Mouse (Mus musculus) monocyte, adult 2 months (primary cell): Measurements from ENCODE around the gene Noct.
A peak's percentile ranks its signal among the peaks of the same experiment; 100 is the strongest.
"Not testable (repeated sequence)": the region's sequence is repeated elsewhere in the genome, so short reads cannot be mapped to it uniquely, and the experiment has no call there.

ENCODE experiments used
- DNase-seq, 2 experiments: peaks; one replicate each; pipeline ENCODE4 v3.0.0; 2022; ENCODE audit warnings: low spot score in 2 of 2, low read depth in 1 of 2

Gene Noct

GRCm38 (mm10) chr3:51224363-51225225 lies at the start of gene Noct:
Noct (plus strand) TSS chr3:51224447.
- DNase-seq = peak; percentile 60 to 83

GRCm38 (mm10) chr3:51178158-51178557 lies 46.1 kb upstream of the Noct start:
- no peak for DNase-seq

- no peak for DNase-seq
These were observed 44.6 kb upstream of the Noct start for GRCm38 (mm10) chr3:51179460-51180146.

GRCm38 (mm10) chr3:51180341-51180940 lies 43.8 kb upstream of the Noct start:
- no peak for DNase-seq

GRCm38 (mm10) chr3:51182455-51182854 lies 41.8 kb upstream of the Noct start:
- DNase-seq = no peak

GRCm38 (mm10) chr3:51183508-51183907 lies 40.7 kb upstream of the Noct start:
- DNase-seq = peak in 1 of 2 experiments; percentile 10

GRCm38 (mm10) chr3:51183967-51184366 lies 40.3 kb upstream of the Noct start:
- not testable (repeated sequence) for DNase-seq

GRCm38 (mm10) chr3:51184715-51185114 lies 39.5 kb upstream of the Noct start:
- peak in 1 of 2 experiments; percentile 39 for DNase-seq

- no peak for DNase-seq
These were observed 38.8 kb upstream of the Noct start for GRCm38 (mm10) chr3:51185406-51185805.

GRCm38 (mm10) chr3:51194075-51194474 lies 30.2 kb upstream of the Noct start:
- no peak for DNase-seq

- peak; percentile 70 to 73 for DNase-seq
These were observed 28.9 kb upstream of the Noct start for GRCm38 (mm10) chr3:51195321-51195720.

- DNase-seq = no peak
These were observed 28.5 kb upstream of the Noct start for GRCm38 (mm10) chr3:51195736-51196135.

GRCm38 (mm10) chr3:51196724-51197111 lies 27.5 kb upstream of the Noct start:
- no peak for DNase-seq

GRCm38 (mm10) chr3:51197112-51197731 lies 27.0 kb upstream of the Noct start:
- DNase-seq = peak; percentile 35 to 57

- DNase-seq = no peak
These were observed 26.0 kb upstream of the Noct start for GRCm38 (mm10) chr3:51198291-51198690.

- no peak for DNase-seq
These were observed 25.1 kb upstream of the Noct start for GRCm38 (mm10) chr3:51199130-51199529.

- DNase-seq = no peak
These were observed 23.9 kb upstream of the Noct start for GRCm38 (mm10) chr3:51200311-51200710.

GRCm38 (mm10) chr3:51200894-51201293 lies 23.4 kb upstream of the Noct start:
- DNase-seq = no peak

GRCm38 (mm10) chr3:51201986-51202385 lies 22.3 kb upstream of the Noct start:
- no peak for DNase-seq

GRCm38 (mm10) chr3:51202491-51202987 lies 21.7 kb upstream of the Noct start:
- DNase-seq = no peak

GRCm38 (mm10) chr3:51203906-51204305 lies 20.3 kb upstream of the Noct start:
- no peak for DNase-seq
